Mouse (Mus musculus): ENCODE data around the gene F9. TPM values are rescaled to one million over a fixed set of nuclear protein-coding genes. Genes with fewer than 3 reads are reported as not detected.
A peak's percentile ranks its signal among the peaks of the same experiment; 100 is the strongest.
"Not testable (repeated sequence)": the region's sequence is repeated elsewhere in the genome, so short reads cannot be mapped to it uniquely, and the experiment has no call there.

F9 gene
- polyA plus RNA-seq (2017; shearing (Covaris generic)), result not detected

DNA sequence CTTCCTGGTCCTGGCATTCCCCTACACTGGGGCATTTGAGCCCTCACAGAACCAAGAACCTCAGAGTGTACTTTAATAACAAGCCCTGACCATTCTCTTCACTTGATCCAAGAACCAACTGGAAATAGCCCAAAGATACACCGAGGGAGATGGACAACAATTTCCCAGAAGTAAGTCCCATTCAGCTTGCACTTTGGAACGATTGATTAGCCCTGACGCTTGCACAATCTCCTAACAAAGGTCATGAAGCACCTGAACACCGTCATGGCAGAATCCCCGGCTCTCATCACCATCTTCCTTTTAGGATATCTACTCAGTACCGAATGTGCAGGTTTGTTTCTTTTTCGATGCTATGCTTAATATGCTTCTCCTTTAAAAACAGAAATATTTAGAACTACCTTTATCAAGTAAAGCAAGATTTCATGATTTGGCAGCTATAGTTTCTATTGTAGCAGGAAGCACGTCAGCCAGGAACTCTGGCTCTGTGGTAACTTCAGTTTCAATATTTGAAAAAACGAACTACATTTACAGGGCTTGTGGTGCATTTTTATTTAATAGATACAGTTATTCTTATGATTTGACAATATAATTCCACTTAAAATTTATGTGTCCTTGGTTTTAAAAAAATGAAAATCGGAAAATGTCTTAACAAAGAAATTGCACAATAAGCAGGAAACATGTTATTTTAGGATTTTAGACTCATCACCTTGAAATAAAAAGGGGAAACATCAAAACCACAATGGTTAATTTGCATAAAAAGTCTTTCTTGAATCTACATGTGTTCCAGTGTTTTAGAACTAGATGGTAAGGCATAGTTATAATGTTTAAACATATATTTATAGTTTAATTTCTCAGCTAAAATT lies at the start of gene F9:
F9 (plus strand) TSS at position 244 of the 863 bp plus-strand sequence.
- ATAC-seq, result no peak

DNA sequence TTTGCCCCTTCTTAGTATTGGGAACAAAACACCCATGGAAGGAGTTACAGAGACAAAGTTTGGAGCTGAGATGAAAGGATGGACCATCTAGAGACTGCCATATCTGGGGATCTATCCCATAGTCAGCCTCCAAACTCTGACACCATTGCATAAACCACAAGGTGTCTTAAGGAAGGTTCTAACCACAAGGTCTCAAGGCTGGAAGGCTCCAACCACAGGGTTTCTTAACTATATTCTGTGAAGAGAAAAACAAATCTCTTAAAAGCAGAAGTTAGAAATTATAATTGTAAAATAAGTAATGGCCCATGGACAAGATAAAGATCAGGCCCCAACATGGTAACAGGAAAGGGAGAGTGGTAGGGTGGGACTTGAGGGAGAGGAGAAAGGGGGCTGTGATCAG lies 29.5 kb upstream of the F9 start:
- ATAC-seq, result not testable (repeated sequence)

DNA sequence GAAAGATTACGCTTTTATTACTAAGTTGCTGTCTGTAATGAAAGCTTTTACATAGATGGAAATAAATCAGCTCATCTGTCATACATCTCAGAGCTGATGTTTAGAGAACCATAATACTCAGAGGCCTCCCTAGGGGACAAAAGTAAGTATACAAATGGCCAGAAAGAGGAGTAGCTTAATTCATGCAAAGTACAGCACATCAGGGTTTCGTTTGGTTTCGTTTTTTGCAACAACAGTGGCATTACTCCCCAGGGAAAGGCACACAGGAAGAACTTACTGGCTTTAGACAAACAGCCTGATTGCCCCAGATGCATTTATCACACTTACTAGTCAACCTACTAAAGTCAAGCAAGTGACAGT lies 800 bp downstream of the F9 start:
- ATAC-seq, result no peak

DNA sequence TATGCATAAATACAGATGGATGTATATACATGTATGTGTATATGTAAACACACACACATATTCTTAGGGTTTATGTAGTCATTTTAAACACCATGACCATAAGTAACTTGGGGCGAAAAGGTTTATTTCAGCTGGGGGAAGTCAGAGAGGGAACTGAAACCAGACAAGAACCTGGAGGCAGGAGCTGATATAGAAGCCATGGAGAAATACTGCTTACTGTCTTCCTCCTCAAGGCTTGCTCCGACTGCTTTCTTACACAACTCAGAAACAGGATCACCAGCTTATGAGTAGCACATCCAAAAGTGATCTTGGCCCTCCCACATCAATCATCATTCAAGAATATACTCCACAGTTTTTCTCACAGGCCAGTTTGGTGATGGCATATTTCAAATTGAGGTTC lies 2.2 kb downstream of the F9 start:
- no peak for ATAC-seq

DNA sequence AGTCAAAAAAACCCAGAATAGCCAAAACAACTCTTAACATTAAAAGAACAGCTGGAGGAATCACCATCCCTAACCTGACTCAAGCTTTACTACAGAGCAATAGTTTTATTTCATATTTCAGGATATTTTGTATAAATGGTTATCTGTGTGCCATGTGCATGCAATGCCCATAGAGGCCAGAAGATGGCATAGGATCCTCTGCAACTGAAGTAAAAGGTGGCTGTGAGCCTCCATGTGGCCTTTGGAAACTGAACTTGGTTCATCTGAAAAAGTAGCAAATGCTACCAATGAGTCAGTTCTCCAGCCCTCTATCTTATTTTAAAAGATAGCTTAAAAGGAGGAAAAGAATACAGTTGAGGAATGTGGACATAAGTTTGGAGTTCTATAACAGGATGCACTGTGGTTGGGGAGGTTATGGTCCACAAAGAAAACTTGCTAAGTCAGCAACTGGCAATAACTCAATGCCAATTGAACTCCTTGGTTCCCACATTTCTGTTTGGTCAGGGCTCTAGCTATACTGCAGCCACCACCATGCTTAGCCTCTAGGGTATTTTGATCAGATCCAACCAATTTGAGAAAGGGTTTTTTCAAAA lies 13.9 kb downstream of the F9 start:
- peak; percentile 72 for ATAC-seq

DNA sequence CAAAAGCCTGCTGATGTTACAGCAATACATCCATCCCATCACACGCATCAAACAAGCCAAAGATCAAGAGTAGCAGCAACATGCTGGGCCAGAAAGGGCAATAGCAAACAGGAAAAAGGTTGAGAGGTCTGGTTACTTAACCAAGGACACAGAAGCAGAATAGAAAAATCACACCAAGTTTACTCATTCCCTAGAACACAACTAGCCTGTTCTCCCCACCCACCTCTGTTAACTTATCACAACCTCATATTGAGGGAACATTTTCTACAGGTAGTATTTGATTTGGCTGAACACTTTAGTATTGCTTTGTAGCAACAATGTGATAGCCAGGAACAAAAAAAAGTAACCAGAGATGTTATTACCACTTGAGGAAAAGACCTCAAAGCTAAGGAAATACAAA lies 15.3 kb downstream of the F9 start:
- ATAC-seq, result no peak

DNA sequence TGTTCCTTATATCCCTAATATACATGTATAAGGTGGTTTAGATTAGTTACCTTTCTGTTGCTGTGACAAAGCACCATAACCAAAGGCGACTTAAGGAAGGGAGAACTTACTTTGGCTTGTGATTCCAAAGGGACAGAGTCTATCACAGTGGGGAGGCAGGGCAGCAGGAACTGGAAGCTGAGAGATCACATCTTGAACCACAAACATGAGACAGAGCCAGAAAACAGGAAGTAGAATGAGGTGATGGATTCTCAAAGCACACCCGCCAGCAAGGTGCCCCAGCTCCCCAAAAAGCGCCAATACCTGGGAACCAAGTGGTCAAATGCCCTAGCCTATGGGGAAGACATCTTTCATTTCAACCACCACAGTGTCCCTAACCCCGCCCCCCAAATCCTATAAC lies 21.7 kb downstream of the F9 start:
- no peak for ATAC-seq

DNA sequence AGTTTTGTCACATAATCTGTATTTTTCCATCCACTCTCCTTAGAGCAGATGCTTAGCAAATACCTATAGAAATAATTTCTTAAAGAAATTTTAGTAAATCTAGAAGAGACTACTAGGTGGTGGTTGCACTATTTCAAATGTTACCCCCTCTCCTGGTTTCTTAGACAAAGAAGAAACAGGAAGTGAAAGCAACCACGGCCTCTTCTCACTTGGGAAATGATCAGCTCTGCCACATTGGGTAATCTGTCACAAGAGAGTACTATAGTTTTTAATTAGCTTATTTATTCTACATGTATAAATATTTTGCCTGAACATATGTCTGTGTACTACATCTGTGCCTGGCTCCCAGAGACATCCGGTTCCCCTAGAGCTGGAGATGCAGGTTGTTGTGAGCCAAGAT lies 22.3 kb downstream of the F9 start:
- no peak for ATAC-seq

DNA sequence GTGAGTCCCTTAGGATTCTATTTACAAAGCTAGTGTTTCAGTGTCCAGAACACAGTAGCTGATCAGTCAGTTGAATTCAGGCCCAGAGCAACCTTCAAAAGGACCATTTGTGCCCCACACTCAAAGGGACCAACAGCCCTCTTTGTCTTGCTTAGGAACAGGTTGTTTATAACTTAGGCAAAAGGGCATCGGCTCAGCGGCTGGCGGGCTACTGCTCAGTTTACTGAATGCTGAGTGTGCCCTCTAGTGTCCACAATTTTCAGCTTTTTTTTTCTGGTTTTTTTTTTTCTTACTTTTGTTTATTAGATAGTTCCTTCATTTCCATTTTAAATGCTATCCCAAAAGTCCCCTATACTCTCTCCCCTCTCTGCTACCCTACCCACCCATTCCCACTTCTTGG lies 27.4 kb downstream of the F9 start:
- ATAC-seq, result no peak

DNA sequence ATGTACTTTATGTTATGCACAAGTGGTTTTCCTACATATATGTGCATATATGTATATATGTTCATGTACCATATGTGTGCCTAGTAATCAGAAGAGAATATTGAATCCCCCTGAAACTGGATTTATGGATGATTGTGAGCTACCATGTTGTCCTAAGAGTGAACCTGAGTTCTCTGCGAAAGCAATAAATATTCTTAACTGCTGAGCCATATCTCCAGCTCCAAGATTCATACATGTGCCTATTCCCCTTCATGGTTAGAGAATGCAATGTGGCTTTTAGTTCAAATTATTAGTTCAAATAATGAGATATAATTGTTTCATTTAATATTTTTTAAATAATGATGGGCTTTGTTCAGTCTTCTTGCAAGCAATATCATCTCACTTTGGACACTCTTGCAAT lies 55.5 kb downstream of the F9 start:
- ATAC-seq, result no peak

DNA sequence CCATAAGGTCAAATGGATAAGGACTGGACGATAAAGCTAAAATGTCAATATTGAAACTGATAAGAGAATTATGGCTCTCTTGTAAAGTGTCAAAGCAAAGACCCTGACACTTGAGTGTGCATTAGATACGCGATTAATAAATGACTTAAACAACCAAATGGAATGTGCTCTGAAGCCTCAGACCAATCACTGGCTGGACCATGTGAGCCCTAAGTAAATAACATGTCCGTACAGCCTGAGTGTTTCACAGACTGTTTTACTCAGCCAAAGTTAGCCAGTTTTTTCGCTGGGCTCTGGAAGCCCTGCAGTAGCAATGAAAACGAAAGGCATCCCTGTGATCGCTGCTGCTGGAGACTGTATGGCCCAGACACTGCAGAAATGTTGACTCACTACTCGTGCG lies 55.9 kb downstream of the F9 start:
- no peak for ATAC-seq

DNA sequence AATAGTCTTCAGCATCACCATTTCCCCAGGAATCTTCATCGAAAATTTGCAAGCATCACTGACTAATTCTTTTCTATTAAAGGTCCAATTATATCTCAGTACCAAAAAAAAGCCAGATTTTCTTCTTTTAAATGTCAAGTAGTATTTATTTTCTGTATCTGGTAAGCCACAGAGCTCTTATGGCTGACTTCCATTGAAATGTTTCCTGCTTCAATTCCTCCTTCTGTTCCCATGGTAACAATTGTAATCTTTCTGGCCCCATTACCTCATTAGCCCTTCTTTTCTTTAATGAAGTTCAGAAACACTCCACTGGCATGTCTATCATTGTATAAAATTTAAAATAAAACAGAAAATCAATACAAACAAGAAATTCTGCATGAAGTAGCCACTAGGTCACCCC lies 76.1 kb downstream of the F9 start:
- no peak for ATAC-seq

Other genes with a start within 250 kb of the F9 start
- gene Mcf2, start 179.6 kb downstream of the F9 start, polyA plus RNA-seq (2017; shearing (Covaris generic)), result not detected

Data from activated CD4-positive, CD25-positive, alpha-beta regulatory T cell, adult 4 months (primary cell).